In the genomic region with DNA sequence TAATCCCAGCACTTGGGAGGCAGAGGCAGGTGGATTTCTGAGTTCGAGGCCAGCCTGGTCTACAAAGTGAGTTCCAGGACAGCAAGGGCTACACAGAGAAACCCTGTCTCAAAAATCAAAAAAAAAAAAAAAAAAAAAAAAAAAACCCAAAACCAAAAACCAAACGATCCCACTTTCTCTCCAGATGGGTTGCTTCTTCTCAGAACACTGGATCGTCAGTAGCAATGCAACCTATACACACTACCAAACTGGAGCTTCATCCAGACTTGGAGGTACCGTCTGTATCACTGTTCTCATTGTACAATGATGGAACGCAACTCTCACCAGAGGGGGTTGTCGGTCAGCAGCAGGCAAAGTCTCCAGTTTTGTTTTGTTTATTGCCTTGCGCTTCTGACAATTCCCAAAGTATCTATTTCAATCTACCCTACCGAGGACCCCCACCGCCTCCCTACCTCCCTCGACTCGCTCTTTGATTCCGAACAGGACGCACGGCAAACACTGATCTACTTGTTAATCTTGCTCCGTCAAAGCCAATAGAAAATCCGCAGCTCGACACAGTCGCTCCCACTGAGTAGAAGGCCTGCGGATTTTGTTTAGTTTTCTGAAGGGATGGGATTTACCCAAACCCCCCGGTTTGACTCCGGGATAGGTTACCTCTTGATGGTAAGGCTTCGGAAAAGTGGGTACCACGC, we compare ENCODE assay signal across 8 mouse cellular contexts. TPM values are rescaled to one million over a fixed set of nuclear protein-coding genes. Genes with fewer than 3 reads are reported as not detected.
DNase-seq lines count a peak whose midpoint lies in the region; ATAC-seq and TF ChIP-seq lines count a peak whose summit lies in the region.

No protein-coding gene starts in this region.

- H3K9me3 ChIP-seq in hindbrain, embryonic 16.5 days (ENCODE audit: control insufficient read depth, low read length): no peaks in the 10 kb centered on the region
- no peaks in the 10 kb centered on the region for H3K9me3 ChIP-seq in midbrain, postnatal 0 days (ENCODE audit: low read length)

- H3K4me2 ChIP-seq in hindbrain, embryonic 16.5 days (ENCODE audit: low read length): peak overlapping the region; percentile 80
- H3K4me2 ChIP-seq in midbrain, postnatal 0 days (ENCODE audit: low read depth, low read length, poor library complexity, severe bottlenecking): peak overlapping the region; percentile 64

- WGBS in hindbrain, embryonic 16.5 days: 4% methylated on average over 23 of the region's 23 CpGs
- WGBS in midbrain, postnatal 0 days: 5% methylated on average over 23 of the region's 23 CpGs

- peak; percentile 55 for ATAC-seq in hindbrain, embryonic 16.5 days
- ATAC-seq in midbrain, postnatal 0 days (ENCODE audit: low FRiP score): peak; percentile 42

- no peak for DNase-seq in left cerebral cortex, adult 2 months (ENCODE audit: extremely low spot score in 1 of 2, low spot score in 2 of 2)
- no peak for DNase-seq in left cerebral cortex, adult 18-20 months (ENCODE audit: low spot score in 2 of 2)
- DNase-seq in midbrain, postnatal 0 days (ENCODE audit: low spot score): no peak
- no peak for DNase-seq in left cerebral cortex, adult 9 months (ENCODE audit: low spot score in 2 of 2)
- no peak for DNase-seq in layer of hippocampus, adult 18-20 months (ENCODE audit: low spot score in 2 of 2)
- no peak for DNase-seq in adipocyte (ENCODE audit: low spot score)

- peak overlapping the region; percentile 93 for H3K4me3 ChIP-seq in left cerebral cortex, adult 2 months
- H3K4me3 ChIP-seq in cortical plate, adult 2 months (ENCODE audit: insufficient read depth, low read length): peak overlapping the region; percentile 72
- H3K4me3 ChIP-seq in hindbrain, embryonic 16.5 days (ENCODE audit: low read length): peak overlapping the region; percentile 82
- H3K4me3 ChIP-seq in midbrain, postnatal 0 days (ENCODE audit: low read depth, low read length): peak overlapping the region; percentile 75

- H3K4me1 ChIP-seq in cortical plate, adult 2 months (ENCODE audit: control insufficient read depth, insufficient read depth, low read length): no peaks in the 10 kb centered on the region
- H3K4me1 ChIP-seq in hindbrain, embryonic 16.5 days (ENCODE audit: control insufficient read depth, insufficient read depth, low read depth, low read length): peaks cover 10% of the 10 kb centered on the region
- no peaks in the 10 kb centered on the region for H3K4me1 ChIP-seq in midbrain, postnatal 0 days (ENCODE audit: insufficient read depth, low read length)

- intact Hi-C loops in left cerebral cortex, adult 2 months (cut with DNase I): no loop called here

- H3K36me3 ChIP-seq in hindbrain, embryonic 16.5 days (ENCODE audit: control insufficient read depth, insufficient read depth, low read length): peaks cover 17% of the 10 kb centered on the region
- H3K36me3 ChIP-seq in midbrain, postnatal 0 days (ENCODE audit: insufficient read depth, low read length): peaks cover 17% of the 10 kb centered on the region

- H3K27me3 ChIP-seq in hindbrain, embryonic 16.5 days (replicated peaks; ENCODE audit: control insufficient read depth, insufficient read depth, low read length): no peaks in the 10 kb centered on the region
- H3K27me3 ChIP-seq in midbrain, postnatal 0 days (ENCODE audit: insufficient read depth, low read length): no peaks in the 10 kb centered on the region

- H3K27ac ChIP-seq in left cerebral cortex, adult 2 months: peak overlapping the region; percentile 94
- no peak overlapping the region for H3K27ac ChIP-seq in cortical plate, adult 2 months (ENCODE audit: insufficient read depth, low read length)
- peak overlapping the region; percentile 93 for H3K27ac ChIP-seq in hindbrain, embryonic 16.5 days (ENCODE audit: low read depth, low read length)
- peak overlapping the region; percentile 96 for H3K27ac ChIP-seq in midbrain, postnatal 0 days (ENCODE audit: low read depth, low read length)

- no peak for TF ChIP-seq CTCF in left cerebral cortex, adult 2 months (IDR thresholded peaks at IDR 0.05)
- no peak for TF ChIP-seq CTCF in cortical plate, adult 2 months (IDR thresholded peaks at IDR 0.05; ENCODE audit: extremely low read depth, insufficient read depth, low read length)
- peak; percentile 15; the same call in 1 of the 2 replicates for TF ChIP-seq CTCF in midbrain, postnatal 0 days (IDR thresholded peaks at IDR 0.05)

- H3K9ac ChIP-seq in hindbrain, embryonic 16.5 days (ENCODE audit: low read depth, low read length): peak overlapping the region; percentile 85
- peak overlapping the region; percentile 81 for H3K9ac ChIP-seq in midbrain, postnatal 0 days (replicated peaks; ENCODE audit: low read length, poor library complexity, severe bottlenecking)

- TF ChIP-seq POLR2A in cortical plate, adult 2 months (IDR thresholded peaks at IDR 0.05; ENCODE audit: extremely low read depth, insufficient read depth, low read length): no peak

RNA-seq across cellular contexts. Expression of gene Nudt5, which starts 0.5 kb away (rescaled TPM):
- 10 to 100 TPM; 20.4 to 21.1 TPM for total RNA-seq in left cerebral cortex, adult 2 months (2021)
- 10 to 100 TPM; 23.1 to 24.5 TPM for total RNA-seq in left cerebral cortex, adult 18-20 months (2021)
- polyA plus RNA-seq in cortical plate, adult 2 months (2012; rRNA removed): 11.4 and 12.4 TPM in 2 replicates
- polyA plus RNA-seq in hindbrain, embryonic 16.5 days (2015; fragmentation: Nextera tagmentation; extraction: Ambion mirVana): 26.4 and 26.6 TPM in 2 replicates
- total RNA-seq in midbrain, postnatal 0 days (2014; rRNA removed): 12.6 and 14.3 TPM in 2 replicates
- 11.4 and 13.7 TPM in 2 replicates for polyA plus RNA-seq in midbrain, postnatal 0 days (2015; fragmentation: Nextera tagmentation; extraction: Ambion mirVana)
- total RNA-seq in layer of hippocampus, adult 18-20 months (2021): 10 to 100 TPM; 22.2 to 25.5 TPM

RNA-seq across cellular contexts. Expression of gene Cdc123, which starts 0.6 kb away (rescaled TPM):
- 100 to 1,000 TPM; 148 to 155 TPM for total RNA-seq in left cerebral cortex, adult 2 months (2021)
- 100 to 1,000 TPM; 155 to 178 TPM for total RNA-seq in left cerebral cortex, adult 18-20 months (2021)
- 118 and 126 TPM in 2 replicates for polyA plus RNA-seq in cortical plate, adult 2 months (2012; rRNA removed)
- polyA plus RNA-seq in hindbrain, embryonic 16.5 days (2015; fragmentation: Nextera tagmentation; extraction: Ambion mirVana): 244 and 268 TPM in 2 replicates
- 72.5 and 72.9 TPM in 2 replicates for total RNA-seq in midbrain, postnatal 0 days (2014; rRNA removed)
- polyA plus RNA-seq in midbrain, postnatal 0 days (2015; fragmentation: Nextera tagmentation; extraction: Ambion mirVana): 223 and 233 TPM in 2 replicates
- 100 to 1,000 TPM; 133 to 149 TPM for total RNA-seq in layer of hippocampus, adult 18-20 months (2021)

RNA-seq across cellular contexts. Expression of gene Gm13199, which starts 18.4 kb away (rescaled TPM):
- total RNA-seq in left cerebral cortex, adult 2 months (2021): 1 to 10 TPM; 2.4 to 3.2 TPM
- 1 to 10 TPM; 1.7 to 1.8 TPM for total RNA-seq in left cerebral cortex, adult 18-20 months (2021)
- 4.9 and 6.5 TPM in 2 replicates for polyA plus RNA-seq in cortical plate, adult 2 months (2012; rRNA removed)
- 0.87 and 0.99 TPM in 2 replicates for polyA plus RNA-seq in hindbrain, embryonic 16.5 days (2015; fragmentation: Nextera tagmentation; extraction: Ambion mirVana)
- total RNA-seq in midbrain, postnatal 0 days (2014; rRNA removed): 1.2 and 5.2 TPM in 2 replicates
- 0.31 and 0.57 TPM in 2 replicates for polyA plus RNA-seq in midbrain, postnatal 0 days (2015; fragmentation: Nextera tagmentation; extraction: Ambion mirVana)
- total RNA-seq in layer of hippocampus, adult 18-20 months (2021): under 1 TPM; 0.66 to 0.89 TPM

RNA-seq across cellular contexts. Expression of gene Sec61a2, which starts 50.9 kb away (rescaled TPM):
- total RNA-seq in left cerebral cortex, adult 2 months (2021): 100 to 1,000 TPM in 1 of 2 experiments, 10 to 100 TPM in 1; 98.1 to 104 TPM
- total RNA-seq in left cerebral cortex, adult 18-20 months (2021): 10 to 100 TPM; 90.5 to 91.5 TPM
- 171 and 187 TPM in 2 replicates for polyA plus RNA-seq in cortical plate, adult 2 months (2012; rRNA removed)
- polyA plus RNA-seq in hindbrain, embryonic 16.5 days (2015; fragmentation: Nextera tagmentation; extraction: Ambion mirVana): 121 and 122 TPM in 2 replicates
- total RNA-seq in midbrain, postnatal 0 days (2014; rRNA removed): 101 and 118 TPM in 2 replicates
- 104 and 106 TPM in 2 replicates for polyA plus RNA-seq in midbrain, postnatal 0 days (2015; fragmentation: Nextera tagmentation; extraction: Ambion mirVana)
- 10 to 100 TPM; 81.5 to 86.6 TPM for total RNA-seq in layer of hippocampus, adult 18-20 months (2021)
